Mouse (Mus musculus) ES-E14 (cell line): ENCODE measurements at regions not wholly inside any gene's neighbourhood (a gene's known extent, or its start where the extent isn't known, plus 50 kb on each side); places are given as distances from the start of the nearest gene placed in this dataset.

ENCODE experiments used
- DNase-seq: peaks from one replicate; pipeline ENCODE4 v3.0.0-alpha.2; 2013; ENCODE audit warnings: low read depth, low spot score
- H3K27ac ChIP-seq: 2 replicates; pipeline ENCODE4 v1.5.1; 2012; ENCODE audit warnings: low read depth, mild to moderate bottlenecking, low read length, moderate library complexity, mixed read lengths; ENCODE audit not compliant: poor library complexity, insufficient read depth, severe bottlenecking
- H3K36me3 ChIP-seq: 2 replicates; pipeline ENCODE4 v1.6.1; 2012; ENCODE audit warnings: mild to moderate bottlenecking, low read length, moderate library complexity, mixed read lengths; ENCODE audit not compliant: control insufficient read depth, poor library complexity, insufficient read depth, severe bottlenecking
- H3K4me1 ChIP-seq, 2 experiments: fragments of 150-350 bp in 1 of 2; sonication (generic) in 1 of 2; 2 replicates each; pipeline ENCODE4 v1.6.1; 2012; ENCODE audit warnings: low read length in 2 of 2, mild to moderate bottlenecking in 1 of 2, mixed read lengths in 1 of 2; ENCODE audit not compliant: control insufficient read depth in 2 of 2, insufficient read depth in 2 of 2, poor library complexity in 1 of 2
- H3K4me3 ChIP-seq, 2 experiments: fragments of 150-350 bp in 1 of 2; sonication (generic) in 1 of 2; 2 replicates each; pipeline ENCODE4 v1.5.1; 2012; ENCODE audit warnings: low read length in 2 of 2, low read depth in 1 of 2, mild to moderate bottlenecking in 1 of 2, mixed read lengths in 1 of 2; ENCODE audit not compliant: insufficient read depth in 1 of 2, poor library complexity in 1 of 2, severe bottlenecking in 1 of 2
- H3K9ac ChIP-seq: 2 replicates; pipeline ENCODE4 v1.6.1; 2012; ENCODE audit warnings: low read depth, mild to moderate bottlenecking, low read length, mixed read lengths; ENCODE audit not compliant: poor library complexity, insufficient read depth, severe bottlenecking
- H3K9me3 ChIP-seq: fragments of 150-350 bp; sonication (generic); 2 replicates; pipeline ENCODE4 v1.6.1; 2012; ENCODE audit warnings: low read depth, mild to moderate bottlenecking, low read length; ENCODE audit not compliant: control insufficient read depth, insufficient read depth
- CHD2 ChIP-seq: IDR thresholded peaks from 2 replicates; pipeline ENCODE4 v1.6.1; 2014; ENCODE audit warnings: mild to moderate bottlenecking, low read depth, low read length, inconsistent platforms
- HCFC1 ChIP-seq: IDR thresholded peaks from 2 replicates; pipeline ENCODE4 v1.6.1; 2012; ENCODE audit warnings: low read length, inconsistent platforms, borderline replicate concordance; ENCODE audit not compliant: insufficient read depth
- MAFK ChIP-seq: IDR thresholded peaks from 2 replicates; pipeline ENCODE4 v1.6.1; 2014; ENCODE audit warnings: mild to moderate bottlenecking, low read depth, low read length, inconsistent platforms; ENCODE audit not compliant: insufficient read depth
- ZC3H11A ChIP-seq: IDR thresholded peaks from 2 replicates; pipeline ENCODE4 v1.6.1; 2012; ENCODE audit warnings: low read depth, mild to moderate bottlenecking, inconsistent platforms, low read length, borderline replicate concordance
- ZNF384 ChIP-seq: IDR thresholded peaks from 2 replicates; pipeline ENCODE4 v1.6.1; 2012; ENCODE audit warnings: low read depth, low read length, inconsistent platforms
- in situ Hi-C, 2 experiments: fragments of 600-800 bp; cut with MboI; formaldehyde crosslinking; loops; one replicate each; pipeline ENCODE4 v1.15.1; 2025; ENCODE audit warnings: low sequenced_read_pairs in 2 of 2, inconsistent platforms in 1 of 2; ENCODE audit not compliant: unreplicated experiment in 2 of 2

DNA sequence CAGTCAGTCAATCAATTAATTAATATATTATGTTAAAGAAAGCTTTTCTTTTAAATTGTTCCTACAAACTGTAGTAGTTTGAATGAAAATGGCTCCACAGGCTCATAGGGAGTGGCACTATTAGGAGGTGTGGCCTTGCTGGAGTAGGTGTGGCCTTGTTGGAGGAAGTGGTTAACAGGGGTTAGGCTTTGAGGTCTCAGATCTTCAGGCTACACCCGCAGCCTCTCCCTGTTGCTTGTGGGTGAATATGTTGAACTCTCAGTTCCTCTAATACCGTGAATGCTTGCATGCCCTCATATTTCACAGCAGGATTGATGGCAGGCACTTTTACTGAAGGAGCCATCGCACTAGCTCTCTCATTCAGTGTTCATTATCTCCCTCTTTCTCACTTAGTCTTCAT, 349.6 kb downstream of the Gpd2 start:
- peaks cover 0 to 2% of the 10 kb centered on the region in 2 experiments; a peak in 1 of 4 replicates for H3K4me1 ChIP-seq
- no peaks in the 10 kb centered on the region for H3K36me3 ChIP-seq
- DNase-seq = no peak
- H3K4me3 ChIP-seq = no peak overlapping the region
- no peak overlapping the region for H3K9ac ChIP-seq
- TF ChIP-seq HCFC1 (no peak), MAFK (no peak), CHD2 (no peak), ZC3H11A (no peak), ZNF384 (no peak)
- in situ Hi-C loops = no loop called here
- H3K9me3 ChIP-seq = no peaks in the 10 kb centered on the region
- no peak overlapping the region for H3K27ac ChIP-seq

DNA sequence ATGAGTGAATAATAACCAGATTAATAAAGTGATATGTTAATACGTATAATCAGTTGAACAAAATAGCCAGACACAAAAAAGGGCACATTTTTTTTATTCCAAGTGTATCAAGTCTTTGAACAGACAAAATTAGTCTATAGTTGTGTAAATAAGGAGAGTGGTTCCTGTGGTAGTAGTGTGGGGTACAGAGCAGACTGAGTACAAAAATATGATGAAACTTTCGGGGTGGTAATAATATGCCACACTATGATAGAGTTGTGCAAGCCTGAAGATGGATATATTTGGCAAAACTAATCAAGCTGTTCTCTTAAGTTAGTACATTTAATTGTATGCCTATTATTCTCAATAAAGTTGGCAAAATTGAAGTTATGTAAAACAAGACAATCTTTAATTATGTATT, 356.1 kb downstream of the Gpd2 start:
- Histone ChIP-seq H3K4me3 (no peak overlapping the region), H3K9me3 (no peaks in the 10 kb centered on the region), H3K27ac (no peak overlapping the region), H3K4me1 (no peaks in the 10 kb centered on the region), H3K9ac (no peak overlapping the region), H3K36me3 (no peaks in the 10 kb centered on the region)
- in situ Hi-C loops = no loop called here
- TF ChIP-seq CHD2 (no peak), ZC3H11A (no peak), HCFC1 (no peak), MAFK (no peak), ZNF384 (no peak)
- DNase-seq = no peak

DNA sequence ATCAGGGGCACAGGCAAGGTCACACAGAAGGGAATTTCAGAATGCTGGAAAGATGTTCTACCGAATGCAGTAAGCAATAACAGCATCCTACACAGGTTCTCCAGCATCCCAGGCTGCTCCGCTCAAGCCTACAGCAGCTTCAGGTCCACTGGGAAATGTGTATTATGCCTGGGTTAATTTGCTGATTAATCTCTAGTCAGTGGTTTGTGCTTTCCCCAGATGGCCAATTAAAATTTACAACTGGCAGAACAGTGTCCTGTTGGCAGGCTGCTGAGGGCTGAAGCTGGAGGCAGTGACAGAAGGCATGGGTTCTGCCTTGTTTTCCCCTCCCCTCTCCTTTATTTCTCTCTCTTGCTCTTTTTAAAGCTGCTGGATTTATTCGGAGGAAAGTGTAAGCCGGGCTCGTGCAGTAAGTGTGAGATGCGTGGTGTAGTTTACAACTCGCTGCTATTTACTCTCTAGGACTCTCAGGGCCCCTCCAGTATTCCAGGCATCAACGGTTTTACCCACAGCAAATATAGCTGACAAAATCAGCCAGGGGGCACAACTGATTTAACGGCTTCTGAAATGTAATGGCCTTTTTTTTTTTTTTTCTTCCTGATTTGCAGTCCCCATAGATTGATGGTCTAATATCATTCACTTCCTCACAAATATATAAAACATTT, 360.4 kb downstream of the Gpd2 start:
- no peaks in the 10 kb centered on the region for H3K9me3 ChIP-seq
- H3K27ac ChIP-seq = no peak overlapping the region
- no peak for DNase-seq
- in situ Hi-C loops = no loop called here
- H3K36me3 ChIP-seq = no peaks in the 10 kb centered on the region
- H3K9ac ChIP-seq = no peak overlapping the region
- TF ChIP-seq HCFC1 (no peak), MAFK (no peak), ZNF384 (no peak), ZC3H11A (no peak), CHD2 (no peak)
- H3K4me3 ChIP-seq = no peak overlapping the region
- H3K4me1 ChIP-seq = no peaks in the 10 kb centered on the region

DNA sequence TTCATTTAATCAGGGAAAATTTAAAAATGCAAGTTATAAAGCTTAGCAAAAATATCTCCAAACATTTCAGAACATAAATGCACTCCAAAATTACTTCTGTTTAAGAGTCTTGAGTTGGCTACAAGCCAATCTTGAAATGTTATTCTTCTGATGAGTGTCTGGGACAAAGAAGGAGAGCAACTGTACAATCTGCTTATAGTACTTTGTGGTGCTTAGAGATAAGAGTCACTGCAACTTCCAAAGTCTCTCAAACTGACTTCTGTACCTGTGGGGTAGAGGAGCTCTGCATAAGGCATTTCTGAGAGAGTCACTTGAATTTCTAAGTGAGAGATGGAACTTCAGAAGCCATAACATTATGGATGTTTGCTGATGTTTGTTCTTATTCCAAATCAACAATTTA, 374.2 kb downstream of the Gpd2 start:
- Histone ChIP-seq H3K27ac (no peak overlapping the region), H3K36me3 (no peaks in the 10 kb centered on the region), H3K9ac (no peak overlapping the region), H3K9me3 (no peaks in the 10 kb centered on the region), H3K4me3 (no peak overlapping the region), H3K4me1 (no peaks in the 10 kb centered on the region)
- in situ Hi-C loops = no loop called here
- TF ChIP-seq MAFK = no peak
- no peak for TF ChIP-seq ZC3H11A
- no peak for TF ChIP-seq HCFC1
- TF ChIP-seq ZNF384 = no peak
- TF ChIP-seq CHD2 = no peak
- DNase-seq = no peak
